Mouse (Mus musculus): Measurements from ENCODE around the gene Rhbdf1.

- TF ChIP-seq CTCF (IDR thresholded peaks at IDR 0.05; ENCODE audit: extremely low read depth, insufficient read length, insufficient replicate concordance, low read depth, low read length) (no peak), POLR2A (IDR thresholded peaks at IDR 0.05; ENCODE audit: low read depth, low read length) (no peak)
These were observed 24.3 kb downstream of the Rhbdf1 start for GRCm38 (mm10) chr11:32197766-32198165.
